Mouse (Mus musculus): ENCODE data around the gene Amy2a2.
"Not testable (repeated sequence)": the region's sequence is repeated elsewhere in the genome, so short reads cannot be mapped to it uniquely, and the experiment has no call there.

Amy2a2 gene

GRCm38 (mm10) chr3:113356558-113356957 lies at the start of gene Amy2a2:
Gene Amy2a2, minus strand, starts transcription at chr3:113356658.
- DNase-seq (ENCODE audit: low spot score) = not testable (repeated sequence)

DNA sequence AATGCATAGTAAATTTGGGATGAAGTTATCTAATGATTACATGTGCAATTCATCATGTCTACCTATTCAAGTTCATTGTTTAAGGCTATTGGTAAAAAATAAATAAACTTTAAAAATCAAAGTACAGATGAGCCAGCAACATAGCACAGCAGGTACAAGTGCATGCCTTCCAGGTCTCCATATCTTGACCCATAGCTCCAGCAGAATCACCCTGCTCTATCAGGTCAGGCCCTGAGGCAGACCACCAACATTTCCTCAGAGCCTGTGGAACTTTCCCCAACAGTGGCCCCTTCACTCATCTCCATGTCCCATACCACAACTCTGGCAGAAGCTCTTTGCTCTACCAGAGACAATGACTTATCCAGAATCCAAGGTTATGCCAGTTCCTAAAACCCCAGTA lies 11.0 kb downstream of the Amy2a2 start:
- not testable (repeated sequence) for DNase-seq (ENCODE audit: low spot score)

- DNase-seq (ENCODE audit: low spot score) = not testable (repeated sequence)
Observed at GRCm38 (mm10) chr3:113323952-113324351, 32.5 kb downstream of the Amy2a2 start, which contains the start of gene Amy2a3. Gene Amy2a3, minus strand, starts transcription at chr3:113324052.

- not testable (repeated sequence) for DNase-seq (ENCODE audit: low spot score)
Observed at GRCm38 (mm10) chr3:113312937-113313336, 43.5 kb downstream of the Amy2a2 start.

Measured in yolk sac, embryonic 10.5 days (tissue).